Mouse (Mus musculus) MEL (cell line): Measurements from ENCODE around the gene Etv5.

Experiments
- CHD2 ChIP-seq: IDR thresholded peaks from 2 replicates; pipeline ENCODE4 v1.6.1; 2011; ENCODE audit warnings: low read length, improper control_type of control experiment
- CTCF ChIP-seq, 3 experiments: IDR thresholded peaks in 2 of 3; conservative IDR thresholded peaks in 1 of 3; 2 replicates each; pipeline ENCODE4 v1.5.1; 2011 to 2012; ENCODE audit warnings: low read length in 3 of 3, low read depth in 2 of 3, mild to moderate bottlenecking in 2 of 3, improper control_type of control experiment in 1 of 3, inconsistent platforms in 1 of 3, mixed read lengths in 1 of 3, moderate library complexity in 1 of 3; ENCODE audit not compliant: control insufficient read depth in 1 of 3, insufficient read depth in 1 of 3, poor library complexity in 1 of 3, severe bottlenecking in 1 of 3
- EP300 ChIP-seq, 2 experiments: IDR thresholded peaks; 2 replicates each; pipeline ENCODE4 v1.6.1; 2011; ENCODE audit warnings: improper control_type of control experiment in 2 of 2, low read length in 2 of 2, low read depth in 1 of 2, mild to moderate bottlenecking in 1 of 2
- POLR2A ChIP-seq, 2 experiments: IDR thresholded peaks; 2 replicates each; pipeline ENCODE4 v1.6.1; 2011 to 2012; ENCODE audit warnings: low read length in 2 of 2, mild to moderate bottlenecking in 2 of 2, control low read depth in 1 of 2, improper control_type of control experiment in 1 of 2, low read depth in 1 of 2, moderate library complexity in 1 of 2; ENCODE audit not compliant: control insufficient read depth in 1 of 2, insufficient read depth in 1 of 2, poor library complexity in 1 of 2

- TF ChIP-seq CTCF (IDR thresholded peaks at IDR 0.05 in 2 of 3, conservative IDR thresholded peaks at IDR 0.05 in 1 of 3; ENCODE audit: control insufficient read depth in 1 of 3, insufficient read depth in 1 of 3, low read depth in 2 of 3, low read length in 3 of 3, poor library complexity in 1 of 3, severe bottlenecking in 1 of 3): no peak
- no peak for TF ChIP-seq POLR2A (IDR thresholded peaks at IDR 0.05; ENCODE audit: control insufficient read depth in 1 of 2, insufficient read depth in 1 of 2, low read depth in 1 of 2, low read length in 2 of 2, poor library complexity in 1 of 2)
- TF ChIP-seq CHD2: no peak
- no peak for TF ChIP-seq EP300 (IDR thresholded peaks at IDR 0.05; ENCODE audit: low read depth in 1 of 2, low read length in 2 of 2)
Observed at GRCm38 (mm10) chr16:22405492-22405891, 34.0 kb downstream of the Etv5 start.
